Mouse (Mus musculus): Measurements from ENCODE around the gene Mrtfb. TPM values are rescaled to one million over a fixed set of nuclear protein-coding genes. Genes with fewer than 3 reads are reported as not detected.

Gene Mrtfb
- polyA plus RNA-seq, 1 experiment from 2014 or later = 9.9 TPM

DNA sequence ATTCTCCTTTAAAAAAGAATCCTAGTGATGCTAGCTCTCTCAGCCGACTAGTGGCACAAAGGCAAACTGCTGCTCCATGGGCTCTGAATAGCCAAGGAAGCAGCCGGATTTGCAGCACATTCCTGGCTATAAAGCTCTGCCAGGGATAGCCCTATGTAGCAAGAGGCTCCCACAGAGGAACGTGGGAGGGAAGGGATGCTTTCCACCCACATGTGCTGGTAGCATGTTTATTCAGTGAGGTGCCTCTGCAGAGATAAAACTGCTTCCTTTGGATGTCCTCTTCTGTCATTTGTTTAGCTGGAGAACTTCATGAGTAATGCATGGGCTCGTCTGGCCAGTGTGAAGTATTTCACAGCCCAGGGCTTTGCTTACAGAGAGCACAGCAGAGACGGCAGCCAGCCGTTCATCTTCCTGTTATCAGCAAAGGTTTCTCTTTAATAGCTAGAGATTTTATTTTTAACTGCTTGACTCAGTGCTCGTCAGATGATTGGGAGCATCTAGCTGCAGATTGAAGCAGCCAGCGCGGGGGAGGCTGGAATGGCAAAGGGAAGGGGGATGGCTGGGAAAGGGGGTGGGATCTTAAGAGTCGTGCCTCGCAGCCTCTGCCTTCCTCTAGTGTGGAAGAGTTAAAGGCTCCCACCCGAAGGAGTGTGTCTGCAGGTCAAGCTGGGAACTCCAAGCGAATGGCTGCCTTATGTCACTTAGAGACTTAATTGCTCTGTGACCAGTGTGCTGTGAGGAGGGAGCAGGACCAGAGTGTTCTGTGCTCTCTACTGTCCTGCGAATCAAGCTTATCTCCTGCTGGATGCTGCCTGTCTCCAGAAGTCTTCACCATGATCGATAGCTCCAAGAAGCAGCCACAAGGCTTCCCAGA lies 101.8 kb downstream of the Mrtfb start:
- Histone ChIP-seq H3K36me3 (no peaks in the 10 kb centered on the region), H3K4me1 (peaks cover 41% of the 10 kb centered on the region), H3K4me2 (peak overlapping the region; percentile 59), H3K27me3 (replicated peaks) (no peaks in the 10 kb centered on the region), H3K9me3 (replicated peaks) (no peaks in the 10 kb centered on the region), H3K4me3 (replicated peaks) (peak overlapping the region; percentile 39), H3K9ac (replicated peaks) (peak overlapping the region; percentile 40), H3K27ac (replicated peaks) (peak overlapping the region; percentile 78)
- WGBS = 14% methylated on average over 15 of the region's 15 CpGs
- peak; percentile 85 for ATAC-seq (ENCODE audit: low FRiP score)

DNA sequence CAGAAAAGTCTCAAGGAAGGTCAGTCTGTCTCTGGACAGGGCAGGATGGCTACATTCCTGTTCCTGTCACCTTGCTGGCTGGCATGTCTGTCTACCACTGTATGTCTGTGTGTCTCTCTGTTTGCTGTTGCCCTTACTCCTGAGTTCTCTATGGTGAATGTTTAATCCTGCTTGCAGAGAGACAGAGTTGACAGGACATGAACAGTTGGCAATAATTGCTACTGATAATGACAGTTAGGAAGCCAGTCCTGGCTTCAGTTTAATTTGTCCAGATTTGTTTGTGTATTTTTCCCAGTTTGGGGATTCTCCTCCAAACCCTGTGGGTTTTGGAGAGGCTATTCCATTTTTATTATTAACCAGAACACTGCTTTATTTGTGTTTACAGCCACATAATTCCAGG lies 102.5 kb downstream of the Mrtfb start:
- no peak for ATAC-seq (ENCODE audit: low FRiP score)
- Histone ChIP-seq H3K27me3 (replicated peaks) (no peaks in the 10 kb centered on the region), H3K27ac (replicated peaks) (peak overlapping the region; percentile 78), H3K9me3 (replicated peaks) (no peaks in the 10 kb centered on the region), H3K9ac (replicated peaks) (peak overlapping the region; percentile 40), H3K4me1 (peaks cover 41% of the 10 kb centered on the region), H3K4me3 (replicated peaks) (peak overlapping the region; percentile 39), H3K4me2 (peak overlapping the region; percentile 59), H3K36me3 (no peaks in the 10 kb centered on the region)

DNA sequence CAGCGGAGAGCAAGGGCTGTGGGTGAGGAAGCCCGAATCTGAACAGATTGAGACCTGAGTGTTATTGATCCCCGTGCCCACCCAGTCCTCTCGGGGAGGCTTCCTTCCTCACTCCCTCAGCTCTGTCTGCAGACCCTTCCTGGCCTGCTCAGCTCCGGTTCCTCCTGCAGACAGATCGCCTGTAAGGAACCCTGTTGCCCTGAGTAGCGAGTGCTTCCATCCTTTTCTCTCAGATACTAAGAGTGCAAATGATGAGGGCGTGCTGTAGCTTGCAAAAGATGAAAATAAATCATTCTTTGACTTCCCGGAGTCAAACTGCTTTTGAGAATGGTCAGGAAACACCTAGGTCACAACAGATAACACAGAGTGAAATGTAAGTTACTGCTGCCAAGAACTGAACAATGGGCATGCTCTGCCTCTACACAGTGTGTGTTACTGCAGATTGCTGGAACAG lies 103.2 kb downstream of the Mrtfb start:
- Histone ChIP-seq H3K9me3 (replicated peaks) (no peaks in the 10 kb centered on the region), H3K36me3 (no peaks in the 10 kb centered on the region), H3K27ac (replicated peaks) (peak overlapping the region; percentile 76), H3K4me2 (peak overlapping the region; percentile 59), H3K4me3 (replicated peaks) (peak overlapping the region; percentile 39), H3K4me1 (peaks cover 35% of the 10 kb centered on the region), H3K27me3 (replicated peaks) (no peaks in the 10 kb centered on the region), H3K9ac (replicated peaks) (peak overlapping the region; percentile 48)
- ATAC-seq (ENCODE audit: low FRiP score) = peak; percentile 36; the same call in 1 of the 2 replicates
- WGBS = 33% methylated on average over 9 of the region's 9 CpGs

DNA sequence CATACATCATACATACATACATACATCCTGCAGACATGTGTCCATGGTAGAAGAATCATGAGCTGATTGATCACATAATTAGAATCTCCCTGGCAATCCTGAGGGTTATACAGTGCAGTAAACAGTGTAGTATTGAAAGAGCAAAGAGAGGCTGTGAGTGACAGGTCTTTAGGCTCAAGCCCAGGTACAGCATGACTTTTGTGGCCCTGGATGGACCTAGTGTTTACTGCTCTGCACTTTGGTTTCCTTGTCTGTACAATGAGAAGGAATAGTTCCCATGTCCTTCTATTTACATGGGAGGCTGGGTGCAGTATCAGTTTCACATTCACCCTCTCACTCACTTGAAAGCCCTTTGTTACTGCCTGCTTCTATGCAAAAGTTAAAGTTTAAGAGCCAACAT lies 103.9 kb downstream of the Mrtfb start:
- peak overlapping the region; percentile 59 for H3K4me2 ChIP-seq
- no peak for ATAC-seq (ENCODE audit: low FRiP score)
- no peak overlapping the region for H3K4me3 ChIP-seq (replicated peaks)
- H3K9ac ChIP-seq (replicated peaks) = no peak overlapping the region
- no peaks in the 10 kb centered on the region for H3K27me3 ChIP-seq (replicated peaks)
- no peaks in the 10 kb centered on the region for H3K36me3 ChIP-seq
- no peaks in the 10 kb centered on the region for H3K9me3 ChIP-seq (replicated peaks)
- peaks cover 33% of the 10 kb centered on the region for H3K4me1 ChIP-seq
- H3K27ac ChIP-seq (replicated peaks) = no peak overlapping the region

DNA sequence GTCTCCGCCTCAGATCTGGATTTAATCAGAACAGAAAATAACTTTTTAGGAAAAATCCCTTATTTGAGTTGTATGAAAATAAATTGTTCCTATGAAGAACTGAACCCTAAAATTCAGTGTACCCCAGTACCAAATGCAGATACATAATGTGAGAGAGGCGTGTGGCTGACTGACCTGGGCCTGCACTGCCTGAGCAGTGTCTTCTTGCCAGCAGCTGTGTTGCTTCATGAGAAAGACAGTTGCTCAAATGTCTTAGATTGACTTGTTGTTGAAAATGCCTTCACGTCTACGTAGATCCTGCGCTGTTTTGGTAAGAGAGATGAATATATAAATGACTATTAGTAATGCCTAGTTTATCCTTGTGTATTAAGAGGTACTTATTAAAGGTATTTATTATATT lies 104.6 kb downstream of the Mrtfb start:
- no peaks in the 10 kb centered on the region for H3K9me3 ChIP-seq (replicated peaks)
- H3K4me2 ChIP-seq = no peak overlapping the region
- peaks cover 33% of the 10 kb centered on the region for H3K4me1 ChIP-seq
- no peak overlapping the region for H3K27ac ChIP-seq (replicated peaks)
- H3K4me3 ChIP-seq (replicated peaks) = no peak overlapping the region
- 90% methylated on average over 5 of the region's 5 CpGs for WGBS
- ATAC-seq (ENCODE audit: low FRiP score) = no peak
- no peaks in the 10 kb centered on the region for H3K27me3 ChIP-seq (replicated peaks)
- H3K36me3 ChIP-seq = no peaks in the 10 kb centered on the region
- no peak overlapping the region for H3K9ac ChIP-seq (replicated peaks)

DNA sequence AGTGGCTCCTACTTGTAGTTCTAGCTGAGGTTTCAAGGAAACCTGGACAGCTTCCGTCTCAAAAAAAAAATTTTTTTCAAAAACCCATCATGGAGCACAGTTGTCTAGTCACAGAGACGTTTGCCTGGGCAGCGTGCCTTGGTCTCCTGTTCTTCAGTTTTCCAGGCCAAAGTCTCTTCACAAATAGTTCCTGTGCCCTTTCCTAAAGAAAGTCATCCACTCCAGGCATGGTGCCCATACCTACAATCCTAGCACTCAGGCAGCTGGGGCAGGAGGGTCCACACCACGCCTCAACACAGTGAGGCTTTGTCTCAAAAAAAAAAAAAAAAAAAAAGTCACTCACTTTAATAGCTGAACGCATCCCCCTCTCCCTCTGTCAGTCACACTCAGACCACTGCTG lies 106.9 kb downstream of the Mrtfb start:
- Histone ChIP-seq H3K9me3 (replicated peaks) (no peaks in the 10 kb centered on the region), H3K27ac (replicated peaks) (no peak overlapping the region), H3K36me3 (no peaks in the 10 kb centered on the region), H3K9ac (replicated peaks) (no peak overlapping the region), H3K4me1 (peaks cover 34% of the 10 kb centered on the region), H3K4me3 (replicated peaks) (no peak overlapping the region), H3K4me2 (no peak overlapping the region), H3K27me3 (replicated peaks) (no peaks in the 10 kb centered on the region)
- ATAC-seq (ENCODE audit: low FRiP score) = no peak
- 76% methylated on average over 5 of the region's 5 CpGs for WGBS

DNA sequence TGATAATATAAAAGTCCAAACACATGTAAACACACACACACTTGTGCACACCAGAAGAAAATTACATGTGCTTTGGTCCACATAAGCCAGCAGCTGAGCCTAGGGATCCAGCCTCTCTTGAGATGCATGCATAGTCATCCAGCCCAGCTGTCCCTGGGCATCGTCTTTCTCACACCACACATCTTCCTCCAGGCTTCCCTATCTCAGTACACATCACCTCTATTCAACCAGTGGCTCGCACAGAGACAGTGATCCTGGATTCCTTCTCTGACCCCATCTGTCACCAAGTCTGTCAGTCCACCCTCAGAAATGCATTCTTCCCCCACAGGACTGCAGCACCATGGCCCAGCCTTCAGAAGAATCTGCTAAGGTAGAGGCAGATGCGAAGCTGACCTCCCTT lies 107.9 kb downstream of the Mrtfb start:
- no peak overlapping the region for H3K27ac ChIP-seq (replicated peaks)
- peaks cover 24% of the 10 kb centered on the region for H3K4me1 ChIP-seq
- no peak overlapping the region for H3K4me3 ChIP-seq (replicated peaks)
- H3K9ac ChIP-seq (replicated peaks) = no peak overlapping the region
- ATAC-seq (ENCODE audit: low FRiP score) = no peak
- H3K27me3 ChIP-seq (replicated peaks) = no peaks in the 10 kb centered on the region
- H3K4me2 ChIP-seq = no peak overlapping the region
- no peaks in the 10 kb centered on the region for H3K9me3 ChIP-seq (replicated peaks)
- whole genome bisulfite sequencing = 81% methylated on average over 3 of the region's 3 CpGs
- no peaks in the 10 kb centered on the region for H3K36me3 ChIP-seq

DNA sequence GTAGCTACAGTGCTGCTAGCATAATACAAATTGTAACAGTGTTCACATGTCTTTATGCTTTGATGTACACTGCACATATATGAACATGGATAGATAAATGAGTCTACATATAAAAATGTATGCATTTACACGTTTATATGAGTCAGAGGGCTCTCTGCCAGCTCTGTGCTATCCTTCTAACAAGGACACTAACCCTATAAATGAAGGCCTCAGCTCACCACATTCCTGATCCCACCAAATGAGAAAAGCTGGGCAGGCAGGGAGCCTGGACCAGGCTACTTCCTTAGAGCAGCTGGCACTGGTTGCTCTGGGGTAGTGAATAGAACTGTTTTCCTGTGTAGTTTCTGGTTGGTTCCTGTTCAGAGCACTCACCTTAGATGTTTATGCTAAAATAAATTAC lies 110.0 kb downstream of the Mrtfb start:
- H3K4me1 ChIP-seq = peaks cover 14% of the 10 kb centered on the region
- no peak for ATAC-seq (ENCODE audit: low FRiP score)
- no peak overlapping the region for H3K9ac ChIP-seq (replicated peaks)
- H3K4me2 ChIP-seq = no peak overlapping the region
- no peaks in the 10 kb centered on the region for H3K36me3 ChIP-seq
- H3K27ac ChIP-seq (replicated peaks) = peak overlapping the region; percentile 60; the same call in 1 of the 2 replicates
- no peak overlapping the region for H3K4me3 ChIP-seq (replicated peaks)
- no peaks in the 10 kb centered on the region for H3K9me3 ChIP-seq (replicated peaks)
- 69% methylated on average over 1 of the region's 1 CpGs for WGBS
- no peaks in the 10 kb centered on the region for H3K27me3 ChIP-seq (replicated peaks)

DNA sequence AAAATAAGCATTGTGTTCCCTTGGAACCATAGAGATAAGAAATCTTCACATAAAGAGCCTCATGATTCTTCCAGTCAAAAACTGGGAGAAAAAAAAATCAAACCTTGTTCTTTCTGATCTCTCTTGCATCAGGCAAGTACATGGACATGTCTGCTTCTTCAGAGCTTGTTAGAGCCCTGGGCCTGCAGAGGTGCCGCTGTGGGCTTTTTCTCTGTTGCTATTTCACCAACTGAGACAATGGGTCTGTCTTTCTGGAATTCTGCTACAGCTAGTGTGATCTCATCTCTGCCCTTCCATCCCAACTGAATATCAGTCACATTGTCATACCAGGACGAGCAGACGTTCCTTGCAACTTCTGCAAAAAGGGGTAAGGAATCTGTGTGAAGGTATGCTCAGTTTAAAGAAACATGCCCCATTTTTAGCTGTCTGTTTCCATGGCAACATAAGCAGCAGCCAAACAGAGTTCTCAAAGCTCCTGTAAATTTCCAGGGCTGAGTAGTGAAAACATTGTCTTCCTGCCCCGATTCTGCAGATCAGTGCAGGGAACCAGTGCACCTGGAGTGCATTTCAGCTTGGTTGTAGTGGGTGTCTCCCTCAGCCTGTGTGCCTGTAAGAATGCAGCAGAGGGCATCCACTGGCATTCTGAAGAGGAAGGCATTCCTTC lies 110.7 kb downstream of the Mrtfb start:
- peak; percentile 61 for ATAC-seq (ENCODE audit: low FRiP score)
- Histone ChIP-seq H3K4me1 (peaks cover 18% of the 10 kb centered on the region), H3K9ac (replicated peaks) (no peak overlapping the region; the same call in 1 of the 2 replicates)

DNA sequence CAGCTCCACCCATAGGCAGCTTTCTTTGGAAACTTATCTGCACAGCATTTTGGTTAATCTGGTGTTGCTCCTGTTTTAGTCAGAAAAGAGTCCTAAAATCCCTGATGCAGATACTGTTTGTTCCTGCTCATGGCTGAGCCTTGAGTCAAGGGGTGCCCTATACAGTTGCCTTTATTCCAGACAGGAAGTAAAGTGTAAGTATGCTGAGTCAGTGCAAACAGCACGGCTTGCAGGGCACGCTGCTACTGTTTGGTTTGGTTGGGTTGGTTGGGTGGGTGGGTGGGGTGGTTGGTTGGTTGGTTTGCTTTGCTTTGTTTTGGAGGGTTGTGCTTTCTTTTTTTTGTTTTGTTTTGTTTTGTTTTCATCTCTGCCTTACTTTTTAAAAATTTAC lies 111.2 kb downstream of the Mrtfb start:
- Histone ChIP-seq H3K9me3 (replicated peaks) (no peaks in the 10 kb centered on the region), H3K27ac (replicated peaks) (peak overlapping the region; percentile 60), H3K36me3 (no peaks in the 10 kb centered on the region), H3K9ac (replicated peaks) (no peak overlapping the region; the same call in 1 of the 2 replicates), H3K4me3 (replicated peaks) (no peak overlapping the region), H3K4me1 (peaks cover 20% of the 10 kb centered on the region), H3K27me3 (replicated peaks) (no peaks in the 10 kb centered on the region), H3K4me2 (peak overlapping the region; percentile 25)
- ATAC-seq (ENCODE audit: low FRiP score) = no peak
- WGBS = 63% methylated on average over 2 of the region's 2 CpGs

More for the DNA sequence above, 110.7 kb downstream of the Mrtfb start:
- WGBS = 23% methylated on average over 4 of the region's 4 CpGs
- Histone ChIP-seq H3K27me3 (replicated peaks) (no peaks in the 10 kb centered on the region), H3K27ac (replicated peaks) (peak overlapping the region; percentile 60), H3K4me3 (replicated peaks) (no peak overlapping the region), H3K4me2 (peak overlapping the region; percentile 25), H3K9me3 (replicated peaks) (no peaks in the 10 kb centered on the region), H3K36me3 (no peaks in the 10 kb centered on the region)

DNA sequence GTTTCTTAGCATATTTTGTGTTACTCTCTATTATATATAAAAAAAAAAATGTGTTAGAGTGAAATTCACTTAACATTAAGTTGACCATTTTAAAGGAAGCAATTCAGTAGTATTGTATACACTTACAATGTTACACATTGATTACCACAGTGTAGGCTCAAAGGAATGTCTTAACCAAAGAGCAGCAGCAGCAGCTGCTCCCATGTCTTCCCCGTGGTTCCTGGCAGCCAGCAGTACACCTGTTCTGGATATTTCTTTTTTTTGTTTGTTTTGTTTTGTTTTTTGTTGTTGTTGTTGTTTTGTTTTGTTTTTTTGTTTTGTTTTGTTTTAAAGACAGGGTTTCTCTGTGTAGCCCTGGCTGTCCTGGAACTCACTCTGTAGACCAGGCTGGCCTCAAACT lies 112.4 kb downstream of the Mrtfb start:
- 65% methylated on average over 1 of the region's 1 CpGs for WGBS
- ATAC-seq (ENCODE audit: low FRiP score) = no peak
- Histone ChIP-seq H3K9me3 (replicated peaks) (no peaks in the 10 kb centered on the region), H3K4me1 (peaks cover 22% of the 10 kb centered on the region), H3K27ac (replicated peaks) (no peak overlapping the region), H3K9ac (replicated peaks) (no peak overlapping the region), H3K4me2 (no peak overlapping the region), H3K36me3 (no peaks in the 10 kb centered on the region), H3K4me3 (replicated peaks) (no peak overlapping the region), H3K27me3 (replicated peaks) (no peaks in the 10 kb centered on the region)

Measured in neural tube, embryonic 15.5 days (tissue).